Mouse (Mus musculus) stomach, postnatal 0 days (tissue): ENCODE measurements around the gene Rad51b.

Experiments
- CTCF ChIP-seq: IDR thresholded peaks from 2 replicates; pipeline ENCODE4 v1.5.1; 2016; ENCODE audit warnings: antibody characterized with exemption, low read depth, mild to moderate bottlenecking, moderate library complexity
- EP300 ChIP-seq: optimal IDR thresholded peaks from 2 replicates; pipeline ENCODE3; 2016; ENCODE audit warnings: antibody characterized with exemption

DNA sequence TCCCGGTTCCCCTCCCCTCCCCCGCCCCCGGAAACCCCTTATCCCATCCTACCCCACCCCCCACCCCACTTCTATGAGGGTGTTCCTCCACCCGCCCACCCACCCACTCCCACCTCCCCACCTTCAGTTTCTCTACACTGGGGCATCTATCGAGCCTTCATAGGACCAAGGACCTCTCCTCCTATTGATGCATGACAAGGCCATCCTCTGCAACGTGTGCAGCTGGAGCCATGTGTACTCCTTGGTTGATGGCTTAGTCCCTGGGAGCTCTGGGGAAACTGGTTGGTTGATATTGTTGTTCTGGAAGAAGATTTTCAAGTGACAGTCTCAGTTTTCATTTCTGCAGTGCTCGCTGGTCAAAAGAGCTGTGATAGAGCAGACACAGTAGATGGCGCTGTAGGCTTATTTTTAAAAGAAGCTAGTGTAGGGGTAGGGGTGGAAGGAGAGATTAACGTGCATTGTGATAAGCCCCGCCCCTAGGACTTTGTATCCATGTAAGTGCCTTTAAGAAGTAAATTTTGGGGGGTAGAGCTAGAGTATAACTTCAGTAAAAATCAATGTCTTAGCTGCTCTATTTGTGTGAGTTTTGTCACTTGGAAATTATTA lies 61.6 kb downstream of the Rad51b start:
- TF ChIP-seq CTCF (peak; percentile 87), EP300 (no peak)
